Mouse (Mus musculus) thymus, postnatal 36 days (tissue): ENCODE measurements around the gene Ctcf.
A peak's percentile ranks its signal among the peaks of the same experiment; 100 is the strongest.
"Not testable (repeated sequence)": the region's sequence is repeated elsewhere in the genome, so short reads cannot be mapped to it uniquely, and the experiment has no call there.

Source experiments
- DNase-seq, 2 experiments: peaks; one replicate each; pipeline ENCODE4 v3.0.0; 2022; ENCODE audit warnings: mixed read lengths in 2 of 2

Gene Ctcf

GRCm38 (mm10) chr8:105636018-105636962 is at the start of gene Ctcf:
Gene Ctcf (plus strand): TSS chr8:105636568.
- peak; percentile 93 to 97 for DNase-seq

GRCm38 (mm10) chr8:105592431-105592830 is 43.9 kb upstream of the Ctcf start:
- no peak for DNase-seq

- DNase-seq: no peak
These were observed 42.5 kb upstream of the Ctcf start for GRCm38 (mm10) chr8:105593859-105594258.

- DNase-seq: no peak
These were observed 41.7 kb upstream of the Ctcf start for GRCm38 (mm10) chr8:105594451-105595242.

GRCm38 (mm10) chr8:105596362-105597034 is 39.9 kb upstream of the Ctcf start:
- DNase-seq: peak; percentile 84

- no peak for DNase-seq
These were observed 37.6 kb upstream of the Ctcf start for GRCm38 (mm10) chr8:105598777-105599176.

GRCm38 (mm10) chr8:105601301-105601700 is 35.1 kb upstream of the Ctcf start:
- DNase-seq: no peak

- DNase-seq: not testable (repeated sequence)
These were observed 33.8 kb upstream of the Ctcf start for GRCm38 (mm10) chr8:105602540-105602939.

- peak; percentile 89 to 93 for DNase-seq
These were observed 31.5 kb upstream of the Ctcf start, which contains the start of gene Ripor1 for GRCm38 (mm10) chr8:105604804-105605381. Gene Ripor1 (plus strand): TSS chr8:105605255.

GRCm38 (mm10) chr8:105605491-105606188 is 30.7 kb upstream of the Ctcf start:
- DNase-seq: peak; percentile 67 to 79

GRCm38 (mm10) chr8:105606189-105607023 is 30.0 kb upstream of the Ctcf start:
- DNase-seq: peak; percentile 81 to 88

GRCm38 (mm10) chr8:105607062-105607461 is 29.3 kb upstream of the Ctcf start:
- DNase-seq: no peak

- DNase-seq: peak; percentile 63 to 66
These were observed 28.7 kb upstream of the Ctcf start for GRCm38 (mm10) chr8:105607684-105608083.

- no peak for DNase-seq
These were observed 27.0 kb upstream of the Ctcf start for GRCm38 (mm10) chr8:105609355-105609754.

GRCm38 (mm10) chr8:105609771-105610170 is 26.6 kb upstream of the Ctcf start:
- no peak for DNase-seq

GRCm38 (mm10) chr8:105611836-105612235 is 24.5 kb upstream of the Ctcf start:
- no peak for DNase-seq

- DNase-seq: peak; percentile 32 to 50
These were observed 23.3 kb upstream of the Ctcf start for GRCm38 (mm10) chr8:105613037-105613436.

- peak; percentile 87 to 92 for DNase-seq
These were observed 22.4 kb upstream of the Ctcf start for GRCm38 (mm10) chr8:105613830-105614511.

GRCm38 (mm10) chr8:105615942-105616341 is 20.4 kb upstream of the Ctcf start:
- no peak for DNase-seq
